Mouse (Mus musculus) neural tube, embryonic 12.5 days (tissue): ENCODE measurements at regions not wholly inside any gene's neighbourhood (a gene's known extent, or its start where the extent isn't known, plus 50 kb on each side); places are given as distances from the start of the nearest gene placed in this dataset.

ENCODE experiments used
- ATAC-seq: fragments of 200-750 bp; cut with Nextera tagmentation; 2 replicates; pipeline ENCODE4 v1.8.0; 2017; ENCODE audit warnings: low read depth, mild to moderate bottlenecking, moderate TSS enrichment, moderate library complexity; ENCODE audit not compliant: low FRiP score
- H3K27ac ChIP-seq: fragments of 300-500 bp; sonication (generic); 2 replicates; pipeline ENCODE4 v1.5.1; 2016
- H3K27me3 ChIP-seq: fragments of 300-500 bp; sonication (generic); replicated peaks from 2 replicates; pipeline ENCODE4 v1.6.1; 2016; ENCODE audit warnings: mild to moderate bottlenecking
- H3K36me3 ChIP-seq: fragments of 300-500 bp; sonication (generic); 2 replicates; pipeline ENCODE4 v1.6.1; 2016; ENCODE audit warnings: mild to moderate bottlenecking
- H3K4me1 ChIP-seq: fragments of 300-500 bp; sonication (generic); 2 replicates; pipeline ENCODE4 v1.6.1; 2016
- H3K4me2 ChIP-seq: fragments of 300-500 bp; sonication (generic); replicated peaks from 2 replicates; pipeline ENCODE4 v1.6.1; 2016; ENCODE audit warnings: mild to moderate bottlenecking
- H3K4me3 ChIP-seq: fragments of 300-500 bp; sonication (generic); 2 replicates; pipeline ENCODE4 v1.5.1; 2016
- H3K9ac ChIP-seq: fragments of 300-500 bp; sonication (generic); 2 replicates; pipeline ENCODE4 v1.6.1; 2016; ENCODE audit warnings: mild to moderate bottlenecking
- H3K9me3 ChIP-seq: fragments of 300-500 bp; sonication (generic); 2 replicates; pipeline ENCODE4 v1.6.1; 2016; ENCODE audit warnings: mild to moderate bottlenecking
- WGBS: fragments of 180-500 bp; shearing (Covaris S2); methylation state at CpG from one replicate; pipeline ENCODE4 v1.1.7; 2016; 5-methylcytosine and 5-hydroxymethylcytosine counted together

- Histone ChIP-seq H3K4me1 (0 out of 2 replicates have a peak, but pooled peaks cover 1% of the 10 kb centered on the region), H3K4me2 (no peak overlapping the region), H3K4me3 (no peak overlapping the region), H3K9ac (no peak overlapping the region), H3K9me3 (no peaks in the 10 kb centered on the region), H3K36me3 (no peaks in the 10 kb centered on the region), H3K27ac (no peak overlapping the region), H3K27me3 (no peaks in the 10 kb centered on the region)
- ATAC-seq: no peak
- 91% methylated on average over 5 of the region's 5 CpGs for WGBS
Observed at GRCm38 (mm10) chr7:137914506-137914905, 477.1 kb downstream of the Glrx3 start.

DNA sequence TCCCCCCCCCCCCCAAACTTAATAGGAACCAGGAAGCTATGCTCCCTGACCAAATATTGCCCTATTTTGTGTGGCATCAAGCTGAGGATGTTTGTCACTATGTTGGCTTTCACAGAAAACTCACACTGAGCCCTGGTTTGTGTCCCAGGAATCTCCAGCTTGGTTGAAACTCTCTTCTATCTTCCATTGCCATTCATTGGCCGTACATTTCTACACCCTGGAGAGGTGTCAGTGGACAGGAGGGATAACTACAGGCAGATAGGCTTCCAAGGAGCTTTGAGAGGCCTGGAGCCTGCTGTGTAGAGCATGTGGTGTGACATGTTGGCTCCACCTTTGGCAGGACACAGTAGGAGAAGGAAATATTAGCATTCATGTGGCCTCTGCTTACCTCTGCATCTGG, 478.9 kb downstream of the Glrx3 start:
- H3K4me3 ChIP-seq: no peak overlapping the region
- no peak for ATAC-seq
- no peaks in the 10 kb centered on the region for H3K27me3 ChIP-seq
- H3K27ac ChIP-seq: no peak overlapping the region
- WGBS: 84% methylated on average over 1 of the region's 1 CpGs
- H3K9ac ChIP-seq: no peak overlapping the region
- no peaks in the 10 kb centered on the region for H3K9me3 ChIP-seq
- H3K4me1 ChIP-seq: no peaks in the 10 kb centered on the region
- H3K36me3 ChIP-seq: no peaks in the 10 kb centered on the region
- H3K4me2 ChIP-seq: no peak overlapping the region

GRCm38 (mm10) chr7:137924464-137925167, 472.9 kb downstream of the Tcerg1l start:
- no peak overlapping the region for H3K4me3 ChIP-seq
- H3K27ac ChIP-seq: no peak overlapping the region
- no peaks in the 10 kb centered on the region for H3K36me3 ChIP-seq
- H3K4me2 ChIP-seq: no peak overlapping the region
- no peaks in the 10 kb centered on the region for H3K4me1 ChIP-seq
- H3K9me3 ChIP-seq: no peaks in the 10 kb centered on the region
- H3K9ac ChIP-seq: no peak overlapping the region
- no peaks in the 10 kb centered on the region for H3K27me3 ChIP-seq
- WGBS: 76% methylated on average over 7 of the region's 7 CpGs
- ATAC-seq: no peak

DNA sequence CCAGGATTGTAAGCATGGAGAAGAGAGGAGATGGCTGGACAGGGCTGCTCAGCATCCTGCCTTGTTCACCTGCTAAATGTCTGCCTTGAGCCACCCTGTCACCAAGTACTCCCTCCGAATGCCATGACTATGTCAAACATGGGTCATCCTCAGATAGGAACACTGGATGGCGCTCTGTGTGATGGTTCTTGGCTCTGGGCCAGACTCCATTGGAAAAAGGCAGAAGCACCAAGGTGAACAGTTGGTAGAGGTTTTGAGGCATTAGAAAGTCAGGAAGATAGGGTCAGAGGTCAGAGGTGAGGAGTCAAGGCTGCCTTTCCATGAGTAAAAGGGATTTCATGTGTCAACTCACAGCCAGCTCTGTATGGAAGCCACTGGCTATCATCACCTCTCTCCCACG, 471.9 kb downstream of the Tcerg1l start:
- H3K36me3 ChIP-seq: no peaks in the 10 kb centered on the region
- H3K4me1 ChIP-seq: no peaks in the 10 kb centered on the region
- no peak overlapping the region for H3K27ac ChIP-seq
- H3K4me2 ChIP-seq: no peak overlapping the region
- no peak overlapping the region for H3K9ac ChIP-seq
- no peaks in the 10 kb centered on the region for H3K9me3 ChIP-seq
- 79% methylated on average over 3 of the region's 3 CpGs for WGBS
- no peaks in the 10 kb centered on the region for H3K27me3 ChIP-seq
- H3K4me3 ChIP-seq: no peak overlapping the region
- no peak for ATAC-seq

DNA sequence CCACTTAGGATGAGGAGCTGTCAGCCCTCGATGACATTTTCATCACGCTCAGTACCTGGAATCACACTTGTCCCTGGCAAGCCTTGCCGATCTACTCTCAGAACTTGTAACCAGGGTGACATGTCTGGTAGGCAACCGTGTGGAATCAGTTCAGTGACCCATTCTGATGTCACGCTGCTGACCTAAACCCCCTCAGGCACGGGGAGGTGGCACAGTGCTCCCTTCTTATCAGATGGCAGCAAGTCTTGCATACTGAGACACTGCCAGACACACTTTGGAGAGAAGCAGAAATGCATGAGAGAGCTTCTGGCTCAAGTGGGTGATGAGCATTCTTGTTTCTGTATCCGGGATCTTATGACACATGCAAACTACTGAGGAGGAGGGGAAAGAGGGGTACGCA, 470.2 kb downstream of the Tcerg1l start:
- Histone ChIP-seq H3K27me3 (no peaks in the 10 kb centered on the region), H3K4me2 (no peak overlapping the region), H3K36me3 (no peaks in the 10 kb centered on the region), H3K4me3 (no peak overlapping the region), H3K9ac (no peak overlapping the region), H3K27ac (no peak overlapping the region), H3K4me1 (no peaks in the 10 kb centered on the region), H3K9me3 (no peaks in the 10 kb centered on the region)
- no peak for ATAC-seq
- WGBS: 75% methylated on average over 8 of the region's 8 CpGs

DNA sequence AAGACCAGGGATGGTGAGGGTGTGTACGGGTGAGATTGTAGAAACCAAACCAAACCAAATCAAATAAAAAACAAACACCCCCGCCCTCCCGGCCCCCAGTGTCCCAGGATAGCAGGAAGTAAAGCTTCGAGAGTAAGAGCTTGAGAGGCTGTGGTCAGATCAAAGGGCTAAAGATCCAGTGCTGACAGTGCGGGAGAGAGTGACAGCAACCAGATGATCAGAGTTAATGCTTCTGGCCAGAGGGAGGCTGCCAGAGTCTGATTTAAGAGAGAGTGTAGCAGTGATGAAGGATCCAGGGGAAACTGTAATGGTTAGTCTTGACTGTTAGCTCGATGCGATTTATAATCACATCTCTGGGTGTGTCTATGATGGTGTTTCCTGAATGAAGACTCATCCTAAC, 467.3 kb downstream of the Tcerg1l start:
- no peaks in the 10 kb centered on the region for H3K36me3 ChIP-seq
- ATAC-seq: no peak
- H3K9ac ChIP-seq: no peak overlapping the region
- H3K4me1 ChIP-seq: no peaks in the 10 kb centered on the region
- no peaks in the 10 kb centered on the region for H3K27me3 ChIP-seq
- H3K27ac ChIP-seq: no peak overlapping the region
- WGBS: 67% methylated on average over 7 of the region's 7 CpGs
- H3K4me3 ChIP-seq: no peak overlapping the region
- H3K4me2 ChIP-seq: no peak overlapping the region
- H3K9me3 ChIP-seq: no peaks in the 10 kb centered on the region

DNA sequence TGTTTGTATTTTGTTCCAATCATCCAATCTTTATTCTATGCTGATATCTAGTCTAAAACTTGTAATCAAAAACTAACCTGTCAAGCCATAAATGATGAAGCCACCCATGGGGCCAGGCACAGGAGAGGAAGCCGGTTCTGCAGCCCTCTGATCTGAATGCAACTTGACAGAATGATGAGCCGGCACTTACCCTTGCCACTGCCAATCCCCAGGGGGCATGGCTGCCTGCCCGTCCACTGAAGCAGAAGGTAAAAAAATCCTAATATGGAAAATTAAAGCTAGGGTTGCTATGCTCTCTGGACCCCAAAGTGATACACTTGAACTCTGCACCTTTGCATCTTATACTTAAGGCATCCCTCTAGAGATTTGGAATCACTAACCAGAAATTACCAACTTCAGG, 461.6 kb downstream of the Tcerg1l start:
- Histone ChIP-seq H3K36me3 (no peaks in the 10 kb centered on the region), H3K4me2 (no peak overlapping the region), H3K27ac (no peak overlapping the region), H3K4me3 (no peak overlapping the region), H3K4me1 (no peaks in the 10 kb centered on the region), H3K27me3 (no peaks in the 10 kb centered on the region), H3K9me3 (no peaks in the 10 kb centered on the region), H3K9ac (no peak overlapping the region)
- no peak for ATAC-seq
- 42% methylated on average over 3 of the region's 3 CpGs for WGBS

DNA sequence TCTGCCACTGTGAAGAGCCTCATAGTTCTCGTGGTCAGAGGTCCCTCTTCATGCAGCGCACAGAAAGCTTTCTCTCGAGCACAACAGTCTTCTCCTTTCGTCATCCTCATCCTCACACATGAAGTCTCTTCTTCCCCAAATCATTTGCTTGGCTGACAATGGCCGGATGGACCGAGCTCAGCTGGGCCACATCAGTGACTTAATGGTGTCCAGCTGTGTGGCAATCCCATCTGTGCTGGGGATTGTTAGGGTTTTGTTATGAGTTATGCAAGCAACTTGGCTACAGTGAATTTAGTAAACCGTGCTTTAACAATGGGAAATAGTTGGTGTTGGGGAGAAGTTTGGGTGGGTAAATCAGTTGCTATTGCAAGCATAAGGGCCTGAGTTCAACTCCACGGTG, 458.4 kb downstream of the Tcerg1l start:
- Histone ChIP-seq H3K9me3 (no peaks in the 10 kb centered on the region), H3K4me1 (no peaks in the 10 kb centered on the region), H3K36me3 (no peaks in the 10 kb centered on the region), H3K27me3 (no peaks in the 10 kb centered on the region), H3K4me3 (no peak overlapping the region), H3K4me2 (no peak overlapping the region), H3K9ac (no peak overlapping the region), H3K27ac (no peak overlapping the region)
- 76% methylated on average over 8 of the region's 8 CpGs for WGBS
- ATAC-seq: no peak

- ATAC-seq: no peak
- no peak overlapping the region for H3K4me3 ChIP-seq
- 41% methylated on average over 5 of the region's 5 CpGs for WGBS
Observed at GRCm38 (mm10) chr7:137940084-137940483, 457.4 kb downstream of the Tcerg1l start.

DNA sequence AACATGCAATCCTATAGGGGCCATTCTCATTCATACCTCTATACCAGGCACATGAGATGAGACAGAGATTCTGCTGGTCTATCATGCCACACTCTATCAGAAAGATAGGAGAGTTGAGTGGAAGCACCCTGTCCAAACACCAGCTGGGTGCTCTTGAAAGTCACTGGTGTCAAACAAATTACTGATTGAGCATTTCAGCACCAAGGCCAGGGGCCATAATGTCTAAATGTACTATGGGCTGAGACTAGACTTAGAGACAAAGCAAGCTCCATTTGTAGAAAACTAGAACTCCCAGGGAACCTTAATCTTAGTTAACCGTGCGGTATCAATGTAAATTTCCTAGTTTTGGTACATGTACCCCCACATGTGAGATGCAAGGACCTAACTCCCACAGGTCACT, 452.5 kb downstream of the Tcerg1l start:
- H3K36me3 ChIP-seq: no peaks in the 10 kb centered on the region
- no peak overlapping the region for H3K4me3 ChIP-seq
- H3K9ac ChIP-seq: no peak overlapping the region
- no peak overlapping the region for H3K27ac ChIP-seq
- H3K27me3 ChIP-seq: no peaks in the 10 kb centered on the region
- ATAC-seq: no peak
- H3K4me1 ChIP-seq: peaks cover 4% of the 10 kb centered on the region
- no peaks in the 10 kb centered on the region for H3K9me3 ChIP-seq
- 92% methylated on average over 2 of the region's 2 CpGs for WGBS
- no peak overlapping the region for H3K4me2 ChIP-seq

More at GRCm38 (mm10) chr7:137940084-137940483, 457.4 kb downstream of the Tcerg1l start:
- no peaks in the 10 kb centered on the region for H3K27me3 ChIP-seq
- H3K9ac ChIP-seq: no peak overlapping the region
- H3K4me1 ChIP-seq: no peaks in the 10 kb centered on the region
- no peak overlapping the region for H3K27ac ChIP-seq
- H3K9me3 ChIP-seq: no peaks in the 10 kb centered on the region
- no peaks in the 10 kb centered on the region for H3K36me3 ChIP-seq
- H3K4me2 ChIP-seq: no peak overlapping the region

DNA sequence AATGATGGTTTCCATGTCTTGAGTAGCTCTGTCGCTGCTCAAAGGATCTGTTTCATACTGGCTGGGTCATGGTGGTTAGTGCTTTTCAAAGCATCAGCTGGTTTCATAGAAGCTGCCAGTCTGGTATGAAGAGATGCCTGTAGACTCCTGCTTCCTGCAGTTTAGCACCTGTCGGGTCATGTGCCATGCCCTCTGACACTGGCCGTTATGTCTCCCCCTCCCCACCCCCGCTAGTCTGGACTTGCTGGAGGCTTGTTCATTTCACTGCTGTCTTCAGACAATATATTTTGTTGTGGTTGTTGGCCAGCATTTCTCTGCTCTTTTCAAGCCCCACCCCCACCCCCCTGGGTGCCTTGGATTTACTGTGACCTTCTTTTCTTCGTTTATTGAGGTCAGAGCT, 450.1 kb downstream of the Tcerg1l start:
- no peak for ATAC-seq
- no peaks in the 10 kb centered on the region for H3K27me3 ChIP-seq
- no peaks in the 10 kb centered on the region for H3K9me3 ChIP-seq
- H3K27ac ChIP-seq: no peak overlapping the region
- peaks cover 4% of the 10 kb centered on the region for H3K4me1 ChIP-seq
- H3K4me2 ChIP-seq: no peak overlapping the region
- H3K36me3 ChIP-seq: no peaks in the 10 kb centered on the region
- 19% methylated on average over 5 of the region's 5 CpGs for WGBS
- H3K4me3 ChIP-seq: no peak overlapping the region
- no peak overlapping the region for H3K9ac ChIP-seq

- Histone ChIP-seq H3K9ac (no peak overlapping the region), H3K9me3 (no peaks in the 10 kb centered on the region), H3K27me3 (no peaks in the 10 kb centered on the region), H3K4me1 (no peaks in the 10 kb centered on the region), H3K4me3 (no peak overlapping the region), H3K27ac (no peak overlapping the region), H3K36me3 (no peaks in the 10 kb centered on the region), H3K4me2 (no peak overlapping the region)
- ATAC-seq: no peak
- WGBS: 74% methylated on average over 5 of the region's 5 CpGs
Observed at GRCm38 (mm10) chr7:137957354-137957753, 440.2 kb downstream of the Tcerg1l start.

- Histone ChIP-seq H3K4me1 (no peaks in the 10 kb centered on the region), H3K36me3 (no peaks in the 10 kb centered on the region), H3K27me3 (no peaks in the 10 kb centered on the region), H3K27ac (no peak overlapping the region), H3K4me2 (no peak overlapping the region), H3K9ac (no peak overlapping the region), H3K9me3 (no peaks in the 10 kb centered on the region), H3K4me3 (no peak overlapping the region)
- ATAC-seq: no peak
- 76% methylated on average over 5 of the region's 5 CpGs for WGBS
Observed at GRCm38 (mm10) chr7:137957848-137958247, 439.7 kb downstream of the Tcerg1l start.
